Mouse (Mus musculus): ENCODE results near the gene Hfm1. TPM values are rescaled to one million over a fixed set of nuclear protein-coding genes. Genes with fewer than 3 reads are reported as not detected.

Hfm1 gene
- polyA plus RNA-seq, 1 experiment from 2014 or later = 6.8 TPM

GRCm38 (mm10) chr5:106797896-106798295, 128.2 kb downstream of the Hfm1 start:
- Histone ChIP-seq H3K4me1 (replicated peaks) (peaks cover 12% of the 10 kb centered on the region), H3K27ac (replicated peaks) (no peak overlapping the region), H3K9ac (no peak overlapping the region), H3K4me2 (no peak overlapping the region), H3K27me3 (peaks cover 7% of the 10 kb centered on the region; the same call in 1 of the 2 replicates), H3K36me3 (no peaks in the 10 kb centered on the region), H3K9me3 (no peaks in the 10 kb centered on the region), H3K4me3 (no peak overlapping the region)
- ATAC-seq (ENCODE audit: low read depth) = no peak
- WGBS = 75% methylated on average over 5 of the region's 5 CpGs

- no peak overlapping the region for H3K27ac ChIP-seq (replicated peaks)
- no peaks in the 10 kb centered on the region for H3K27me3 ChIP-seq
- no peaks in the 10 kb centered on the region for H3K4me1 ChIP-seq (replicated peaks)
- H3K9me3 ChIP-seq = no peaks in the 10 kb centered on the region
- ATAC-seq (ENCODE audit: low read depth) = peak; percentile 71; the same call in 1 of the 2 replicates
- H3K4me3 ChIP-seq = no peak overlapping the region
- H3K9ac ChIP-seq = no peak overlapping the region
- 18% methylated on average over 6 of the region's 6 CpGs for WGBS
- H3K36me3 ChIP-seq = no peaks in the 10 kb centered on the region
- H3K4me2 ChIP-seq = no peak overlapping the region
Measured at GRCm38 (mm10) chr5:106791241-106791572, 134.9 kb downstream of the Hfm1 start.

GRCm38 (mm10) chr5:106790496-106791240, 135.5 kb downstream of the Hfm1 start:
- Histone ChIP-seq H3K4me1 (replicated peaks) (no peaks in the 10 kb centered on the region), H3K36me3 (no peaks in the 10 kb centered on the region), H3K27me3 (no peaks in the 10 kb centered on the region), H3K4me2 (no peak overlapping the region), H3K4me3 (no peak overlapping the region), H3K27ac (replicated peaks) (no peak overlapping the region), H3K9me3 (no peaks in the 10 kb centered on the region), H3K9ac (no peak overlapping the region)
- no peak for ATAC-seq (ENCODE audit: low read depth)
- WGBS = 45% methylated on average over 5 of the region's 5 CpGs

Small RNAs within 50 kb of the gene (microRNA-seq; reads per million reads assigned to microRNA genes)
- gene Gm27527 = not detected

Other genes with a start within 250 kb of the Hfm1 start
- gene Zfp644, start 229.0 kb downstream of the Hfm1 start, polyA plus RNA-seq (2015; fragmentation: Nextera tagmentation; extraction: Ambion mirVana) = 67.3 and 73.0 TPM in 2 replicates
- 37.9 and 40.5 TPM in 2 replicates for gene Cdc7, start 38.0 kb upstream of the Hfm1 start, polyA plus RNA-seq (2015; fragmentation: Nextera tagmentation; extraction: Ambion mirVana)